Comparison of ENCODE assay signal across 33 mouse cellular contexts in the genomic region with DNA sequence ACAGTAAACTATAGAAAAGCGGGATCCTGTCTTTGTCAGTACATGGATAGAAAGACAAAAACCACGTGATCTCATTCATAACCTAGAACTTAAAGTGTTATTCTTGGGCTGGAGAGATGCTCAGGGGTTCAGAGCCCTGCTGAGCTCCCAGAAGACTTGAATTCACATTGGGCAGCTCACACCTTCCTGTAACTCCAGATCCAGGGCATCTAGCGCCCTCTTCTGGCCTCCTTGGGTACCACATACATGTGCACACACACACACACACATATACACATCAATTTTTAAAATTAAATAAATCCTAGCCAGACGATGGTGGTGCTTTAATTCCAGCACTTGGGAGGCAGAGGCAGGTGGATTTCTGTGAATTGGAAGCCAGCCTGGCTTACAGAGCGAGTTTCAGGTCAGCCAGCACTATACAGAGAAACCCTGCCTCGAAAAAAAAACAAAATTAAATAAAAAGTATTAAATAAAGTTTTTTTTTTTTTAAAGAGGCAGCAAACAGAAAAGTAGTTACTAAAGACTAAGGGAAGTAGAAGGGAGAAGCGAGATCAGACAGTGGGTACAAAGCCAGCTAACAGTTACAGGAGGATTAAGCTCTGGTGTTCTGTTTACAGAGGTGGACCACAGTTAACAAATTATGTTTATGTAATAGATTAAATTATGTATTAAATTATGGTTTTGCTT. TPM values are rescaled to one million over a fixed set of nuclear protein-coding genes. Genes with fewer than 3 reads are reported as not detected.
DNase-seq lines count a peak whose midpoint lies in the region; ATAC-seq and TF ChIP-seq lines count a peak whose summit lies in the region.
"Had no signal": no experiment of that assay in that cellular context is flagged by ENCODE, and none has a peak within 500 bp of the region (broad histone marks: within the 10 kb centered on the region; RNA-seq: fewer than 3 reads in every experiment).

No protein-coding gene starts in this region.

- H3K4me3 ChIP-seq in heart, postnatal 0 days (ENCODE audit: low read depth, low read length) = no peak overlapping the region
- no peak overlapping the region for H3K4me3 ChIP-seq in liver, postnatal 0 days (ENCODE audit: low read depth, low read length)
- no peak overlapping the region for H3K4me3 ChIP-seq in liver, embryonic 12.5 days
- no peak overlapping the region for H3K4me3 ChIP-seq in E14TG2a.4 (replicated peaks; ENCODE audit: low read length)
- H3K4me3 ChIP-seq: embryonic facial prominence, embryonic 13.5 days; erythroblast, embryonic 14.5 days; forebrain, embryonic 12.5 days; heart, embryonic 12.5 days; hindbrain, embryonic 13.5 days; liver, embryonic 15.5 days; midbrain, embryonic 12.5 days had no signal

- 78% methylated on average over 7 of the region's 7 CpGs for WGBS in heart, postnatal 0 days
- 69% methylated on average over 7 of the region's 7 CpGs for WGBS in liver, postnatal 0 days (ENCODE audit: insufficient replicate concordance)
- 68% methylated on average over 7 of the region's 7 CpGs for WGBS in liver, embryonic 12.5 days (ENCODE audit: insufficient replicate concordance)

- TF ChIP-seq EP300 in heart, postnatal 0 days (IDR thresholded peaks at IDR 0.05; ENCODE audit: low read depth) = no peak
- TF ChIP-seq EP300 in liver, postnatal 0 days (IDR thresholded peaks at IDR 0.05; ENCODE audit: low read depth) = no peak

- no peak overlapping the region for H3K4me2 ChIP-seq in heart, postnatal 0 days (ENCODE audit: low read depth, low read length)
- no peak overlapping the region for H3K4me2 ChIP-seq in liver, postnatal 0 days (ENCODE audit: low read depth, low read length)
- H3K4me2 ChIP-seq in liver, embryonic 12.5 days = no peak overlapping the region
- H3K4me2 ChIP-seq: embryonic facial prominence, embryonic 13.5 days; forebrain, embryonic 12.5 days; heart, embryonic 12.5 days; hindbrain, embryonic 13.5 days; liver, embryonic 15.5 days; midbrain, embryonic 12.5 days had no signal

- DNase-seq in heart, postnatal 0 days (ENCODE audit: low spot score) = no peak
- no peak for DNase-seq in heart, adult 11 months
- DNase-seq in liver, postnatal 0 days = no peak
- peak; percentile 53 for DNase-seq in R1 (ENCODE audit: low read depth, low spot score)
- DNase-seq in spleen, postnatal 14 days (ENCODE audit: low spot score in 2 of 2) = no peak
- no peak for DNase-seq in cerebellum, adult 11 months
- DNase-seq: adrenal gland, postnatal 10 days; cerebellum, adult 8-10 months; cerebellum, postnatal 36 days; embryo, embryonic 11 days; kidney, adult 8-10 months; kidney, postnatal 10 days; lung, postnatal 10 days; retina, postnatal 1 day; right cerebral cortex, postnatal 25 days; thymus, adult 2 months; thymus, postnatal 4 days had no signal

- peaks cover 5% of the 10 kb centered on the region; the same call in 1 of the 2 replicates for H3K9me3 ChIP-seq in heart, postnatal 0 days (replicated peaks; ENCODE audit: control insufficient read depth, low read length)
- peaks cover 4% of the 10 kb centered on the region; the same call in 1 of the 2 replicates for H3K9me3 ChIP-seq in liver, postnatal 0 days (ENCODE audit: low read length)
- peaks cover 6% of the 10 kb centered on the region; the same call in 1 of the 2 replicates for H3K9me3 ChIP-seq in liver, embryonic 12.5 days (replicated peaks)
- H3K9me3 ChIP-seq in E14TG2a.4 (ENCODE audit: low read length) = 0 out of 2 replicates have a peak, but pooled peaks cover 5% of the 10 kb centered on the region
- H3K9me3 ChIP-seq: heart, embryonic 12.5 days; hindbrain, embryonic 13.5 days; liver, embryonic 15.5 days had no signal

- peaks cover 3% of the 10 kb centered on the region; the same call in 1 of the 2 replicates for H3K4me1 ChIP-seq in heart, postnatal 0 days (ENCODE audit: control insufficient read depth, insufficient read depth)
- peaks cover 11% of the 10 kb centered on the region for H3K4me1 ChIP-seq in liver, postnatal 0 days (ENCODE audit: insufficient read depth)
- H3K4me1 ChIP-seq in liver, embryonic 12.5 days = peaks cover 16% of the 10 kb centered on the region
- H3K4me1 ChIP-seq in E14TG2a.4 (replicated peaks; ENCODE audit: low read depth, low read length) = peaks cover 33% of the 10 kb centered on the region

- ATAC-seq in heart, postnatal 0 days (ENCODE audit: insufficient read depth, low read depth) = no peak
- no peak for ATAC-seq in liver, postnatal 0 days
- no peak for ATAC-seq in liver, embryonic 12.5 days
- ATAC-seq: inflammation-experienced regulatory T-cells, adult 6 months had no signal

- no peak overlapping the region for H3K27ac ChIP-seq in heart, postnatal 0 days (ENCODE audit: low read depth)
- no peak overlapping the region for H3K27ac ChIP-seq in liver, postnatal 0 days (ENCODE audit: low read depth)
- no peak overlapping the region for H3K27ac ChIP-seq in liver, embryonic 12.5 days
- H3K27ac ChIP-seq: embryonic facial prominence, embryonic 13.5 days; forebrain, embryonic 12.5 days; hindbrain, embryonic 13.5 days; liver, embryonic 15.5 days; midbrain, embryonic 12.5 days had no signal

- 0 out of 2 replicates have a peak, but pooled peaks cover 10% of the 10 kb centered on the region for H3K27me3 ChIP-seq in heart, postnatal 0 days (ENCODE audit: control insufficient read depth, insufficient read depth, low read length)
- peaks cover 27% of the 10 kb centered on the region for H3K27me3 ChIP-seq in liver, postnatal 0 days (ENCODE audit: insufficient read depth, low read length)
- H3K27me3 ChIP-seq in liver, embryonic 12.5 days (replicated peaks) = peaks cover 66% of the 10 kb centered on the region
- H3K27me3 ChIP-seq in E14TG2a.4 (ENCODE audit: insufficient read depth, low read length) = 0 out of 2 replicates have a peak, but pooled peaks cover 10% of the 10 kb centered on the region

- 0 out of 2 replicates have a peak, but pooled peaks have one; percentile 4 for TF ChIP-seq CTCF in heart, postnatal 0 days (IDR thresholded peaks at IDR 0.05; ENCODE audit: low read depth)
- peak; percentile 21; the same call in 1 of the 2 replicates for TF ChIP-seq CTCF in liver, postnatal 0 days (IDR thresholded peaks at IDR 0.05; ENCODE audit: low read depth)
- TF ChIP-seq CTCF in E14TG2a.4 (conservative IDR thresholded peaks at IDR 0.05; ENCODE audit: low read length) = peak; percentile 47

- H3K9ac ChIP-seq in heart, postnatal 0 days (replicated peaks; ENCODE audit: low read depth, low read length) = no peak overlapping the region
- H3K9ac ChIP-seq in liver, postnatal 0 days (replicated peaks) = no peak overlapping the region
- H3K9ac ChIP-seq in liver, embryonic 12.5 days = no peak overlapping the region
- H3K9ac ChIP-seq: embryonic facial prominence, embryonic 13.5 days; forebrain, embryonic 12.5 days; heart, embryonic 12.5 days; hindbrain, embryonic 13.5 days; liver, embryonic 15.5 days; midbrain, embryonic 12.5 days had no signal

- H3K36me3 ChIP-seq in heart, postnatal 0 days (replicated peaks; ENCODE audit: control insufficient read depth, insufficient read depth, low read length) = no peaks in the 10 kb centered on the region
- no peaks in the 10 kb centered on the region for H3K36me3 ChIP-seq in liver, postnatal 0 days (replicated peaks; ENCODE audit: insufficient read depth, low read length)
- no peaks in the 10 kb centered on the region for H3K36me3 ChIP-seq in liver, embryonic 12.5 days
- H3K36me3 ChIP-seq in E14TG2a.4 (ENCODE audit: insufficient read depth, low read length) = no peaks in the 10 kb centered on the region
- H3K36me3 ChIP-seq: embryonic facial prominence, embryonic 13.5 days; forebrain, embryonic 12.5 days; heart, embryonic 12.5 days; hindbrain, embryonic 13.5 days; liver, embryonic 15.5 days; midbrain, embryonic 12.5 days had no signal

RNA-seq across cellular contexts. Expression of gene Tent5b, which starts 8.7 kb away (rescaled TPM):
- 33.3 and 48.2 TPM in 2 replicates for total RNA-seq in heart, postnatal 0 days (2014; rRNA removed; ENCODE audit: low replicate concordance)
- 0.78 and 1.4 TPM in 2 replicates for polyA plus RNA-seq in heart, postnatal 0 days (2015; fragmentation: Nextera tagmentation; extraction: Ambion mirVana)
- polyA plus RNA-seq in liver, postnatal 0 days (2015; fragmentation: Nextera tagmentation; extraction: Ambion mirVana) = 0.07 and 0.08 TPM in 2 replicates
- 0.06 TPM in 1 of 2 replicates, not detected in the other for polyA plus RNA-seq in liver, embryonic 12.5 days (2016; fragmentation: Nextera tagmentation; extraction: Ambion mirVana)
- total RNA-seq: granulocyte monocyte progenitor cell, adult 5-6 weeks; layer of hippocampus, postnatal 25 days; left cerebral cortex, postnatal 10 days; megakaryocyte, adult 5-6 weeks had no signal
- polyA plus RNA-seq: erythroblast, embryonic 14.5 days; inflammation-experienced regulatory T-cells, adult 6 months had no signal

RNA-seq across cellular contexts. Expression of gene Trnp1, which starts 27.1 kb away (rescaled TPM):
- 4.1 and 9.8 TPM in 2 replicates for total RNA-seq in heart, postnatal 0 days (2014; rRNA removed; ENCODE audit: low replicate concordance)
- polyA plus RNA-seq in heart, postnatal 0 days (2015; fragmentation: Nextera tagmentation; extraction: Ambion mirVana) = 1.8 and 2.7 TPM in 2 replicates
- 0.34 TPM in 1 of 2 replicates, not detected in the other for polyA plus RNA-seq in liver, postnatal 0 days (2015; fragmentation: Nextera tagmentation; extraction: Ambion mirVana)
- 0.14 and 0.27 TPM in 2 replicates for polyA plus RNA-seq in liver, embryonic 12.5 days (2016; fragmentation: Nextera tagmentation; extraction: Ambion mirVana)
- total RNA-seq: granulocyte monocyte progenitor cell, adult 5-6 weeks; megakaryocyte, adult 5-6 weeks had no signal
- polyA plus RNA-seq: erythroblast, embryonic 14.5 days; inflammation-experienced regulatory T-cells, adult 6 months had no signal

RNA-seq across cellular contexts. Expression of gene Kdf1, which starts 47.5 kb away (rescaled TPM):
- not detected in 2 replicates for total RNA-seq in heart, postnatal 0 days (2014; rRNA removed; ENCODE audit: low replicate concordance)
- 0.16 and 0.30 TPM in 2 replicates for polyA plus RNA-seq in heart, postnatal 0 days (2015; fragmentation: Nextera tagmentation; extraction: Ambion mirVana)
- polyA plus RNA-seq in liver, postnatal 0 days (2015; fragmentation: Nextera tagmentation; extraction: Ambion mirVana) = 5.5 and 5.9 TPM in 2 replicates
- polyA plus RNA-seq in liver, embryonic 12.5 days (2016; fragmentation: Nextera tagmentation; extraction: Ambion mirVana) = 0.26 and 0.44 TPM in 2 replicates
- total RNA-seq: gastrocnemius, adult 8-10 months; heart, postnatal 25 days; layer of hippocampus, postnatal 25 days; megakaryocyte, adult 5-6 weeks had no signal
- polyA plus RNA-seq: erythroblast, embryonic 14.5 days had no signal
